Mouse (Mus musculus): ENCODE measurements around the gene Zswim3.

Gene Zswim3

GRCm38 (mm10) chr2:164803921-164804313 lies 981 bp upstream of the Zswim3 start:
- no peak for DNase-seq (ENCODE audit: extremely low read depth, low read depth, low spot score)

GRCm38 (mm10) chr2:164805332-164805718 lies 427 bp downstream of the Zswim3 start:
- DNase-seq (ENCODE audit: extremely low read depth, low read depth, low spot score) = no peak

- DNase-seq (ENCODE audit: extremely low read depth, low read depth, low spot score) = no peak
These were observed 1.7 kb downstream of the Zswim3 start for GRCm38 (mm10) chr2:164806614-164807013.

- DNase-seq (ENCODE audit: extremely low read depth, low read depth, low spot score) = no peak
These were observed 8.7 kb downstream of the Zswim3 start for GRCm38 (mm10) chr2:164813557-164813956.

GRCm38 (mm10) chr2:164815348-164815747 lies 10.4 kb downstream of the Zswim3 start:
- no peak for DNase-seq (ENCODE audit: extremely low read depth, low read depth, low spot score)

GRCm38 (mm10) chr2:164815821-164816220 lies 10.9 kb downstream of the Zswim3 start:
- no peak for DNase-seq (ENCODE audit: extremely low read depth, low read depth, low spot score)

GRCm38 (mm10) chr2:164817206-164817605 lies 12.3 kb downstream of the Zswim3 start:
- no peak for DNase-seq (ENCODE audit: extremely low read depth, low read depth, low spot score)

GRCm38 (mm10) chr2:164817703-164818102 lies 12.8 kb downstream of the Zswim3 start:
- peak; percentile 73 for DNase-seq (ENCODE audit: extremely low read depth, low read depth, low spot score)

- DNase-seq (ENCODE audit: extremely low read depth, low read depth, low spot score) = no peak
These were observed 16.2 kb downstream of the Zswim3 start for GRCm38 (mm10) chr2:164821060-164821459.

- DNase-seq (ENCODE audit: extremely low read depth, low read depth, low spot score) = peak; percentile 74
These were observed 17.8 kb downstream of the Zswim3 start, which contains the start of gene Zswim1 for GRCm38 (mm10) chr2:164822636-164823165. Zswim1 (plus strand) TSS chr2:164822686.

- no peak for DNase-seq (ENCODE audit: extremely low read depth, low read depth, low spot score)
These were observed 18.3 kb downstream of the Zswim3 start for GRCm38 (mm10) chr2:164823181-164823585.

GRCm38 (mm10) chr2:164823969-164824368 lies 19.1 kb downstream of the Zswim3 start:
- no peak for DNase-seq (ENCODE audit: extremely low read depth, low read depth, low spot score)

GRCm38 (mm10) chr2:164825521-164825920 lies 20.6 kb downstream of the Zswim3 start:
- no peak for DNase-seq (ENCODE audit: extremely low read depth, low read depth, low spot score)

GRCm38 (mm10) chr2:164827146-164827850 lies 22.4 kb downstream of the Zswim3 start:
- DNase-seq (ENCODE audit: extremely low read depth, low read depth, low spot score) = no peak

- DNase-seq (ENCODE audit: extremely low read depth, low read depth, low spot score) = no peak
These were observed 23.5 kb downstream of the Zswim3 start, which contains the start of gene Spata25 for GRCm38 (mm10) chr2:164828437-164828836. Spata25 (minus strand) TSS chr2:164828537.

GRCm38 (mm10) chr2:164829090-164829489 lies 24.2 kb downstream of the Zswim3 start:
- no peak for DNase-seq (ENCODE audit: extremely low read depth, low read depth, low spot score)

GRCm38 (mm10) chr2:164831029-164831428 lies 26.1 kb downstream of the Zswim3 start:
- DNase-seq (ENCODE audit: extremely low read depth, low read depth, low spot score) = no peak

GRCm38 (mm10) chr2:164832032-164832747 lies 27.3 kb downstream of the Zswim3 start:
- DNase-seq (ENCODE audit: extremely low read depth, low read depth, low spot score) = no peak

- DNase-seq (ENCODE audit: extremely low read depth, low read depth, low spot score) = no peak
These were observed 27.9 kb downstream of the Zswim3 start, which contains the start of gene Ctsa for GRCm38 (mm10) chr2:164832748-164833301. Ctsa (plus strand) TSS chr2:164832873.

- DNase-seq (ENCODE audit: extremely low read depth, low read depth, low spot score) = no peak
These were observed 28.5 kb downstream of the Zswim3 start, which contains the start of gene Neurl2 for GRCm38 (mm10) chr2:164833314-164833959. Neurl2 (minus strand) TSS chr2:164833456.

- DNase-seq (ENCODE audit: extremely low read depth, low read depth, low spot score) = no peak
These were observed 29.6 kb downstream of the Zswim3 start for GRCm38 (mm10) chr2:164834531-164834930.
